Mouse (Mus musculus) embryonic facial prominence, embryonic 12.5 days (tissue): ENCODE results near the gene Iscu. TPM values are rescaled to one million over a fixed set of nuclear protein-coding genes. Genes with fewer than 3 reads are reported as not detected.
"Not testable (repeated sequence)": the region's sequence is repeated elsewhere in the genome, so short reads cannot be mapped to it uniquely, and the experiment has no call there.

Source experiments
- ATAC-seq: fragments of 200-750 bp; cut with Nextera tagmentation; 2 replicates; pipeline ENCODE4 v1.8.0; 2017; ENCODE audit not compliant: insufficient number of reproducible peaks, insufficient read depth, low FRiP score, low TSS enrichment
- H3K27ac ChIP-seq: fragments of 300-500 bp; sonication (generic); 2 replicates; pipeline ENCODE4 v1.5.1; 2016; ENCODE audit warnings: mild to moderate bottlenecking
- H3K27me3 ChIP-seq: fragments of 300-500 bp; sonication (generic); 2 replicates; pipeline ENCODE4 v1.6.1; 2016; ENCODE audit warnings: mild to moderate bottlenecking, moderate library complexity
- H3K36me3 ChIP-seq: fragments of 300-500 bp; sonication (generic); 2 replicates; pipeline ENCODE4 v1.6.1; 2016; ENCODE audit warnings: mild to moderate bottlenecking
- H3K4me1 ChIP-seq: fragments of 300-500 bp; sonication (generic); 2 replicates; pipeline ENCODE4 v1.6.1; 2016
- H3K4me2 ChIP-seq: fragments of 300-500 bp; sonication (generic); replicated peaks from 2 replicates; pipeline ENCODE4 v1.6.1; 2016; ENCODE audit warnings: mild to moderate bottlenecking, moderate library complexity
- H3K4me3 ChIP-seq: fragments of 300-500 bp; sonication (generic); 2 replicates; pipeline ENCODE4 v1.5.1; 2016; ENCODE audit warnings: mild to moderate bottlenecking
- H3K9ac ChIP-seq: fragments of 300-500 bp; sonication (generic); 2 replicates; pipeline ENCODE4 v1.6.1; 2016; ENCODE audit warnings: mild to moderate bottlenecking, moderate library complexity
- H3K9me3 ChIP-seq: fragments of 300-500 bp; sonication (generic); 2 replicates; pipeline ENCODE4 v1.6.1; 2016; ENCODE audit warnings: mild to moderate bottlenecking, moderate library complexity
- WGBS: fragments of 180-500 bp; shearing (Covaris S2); methylation state at CpG from one replicate; pipeline ENCODE4 v1.1.7; 2016; 5-methylcytosine and 5-hydroxymethylcytosine counted together
- polyA plus RNA-seq: library from polyadenylated mRNA; unstranded; fragments of >200 nt; fragmentation: Nextera tagmentation; extraction: Ambion mirVana; gene quantifications from 2 replicates; pipeline ENCODE4 v1.2.1, GENCODE M21; 2016

The Iscu gene
- polyA plus RNA-seq, 1 experiment from 2014 or later = 111 TPM

GRCm38 (mm10) chr5:113780082-113780752 lies 7.7 kb downstream of the Iscu start:
- Histone ChIP-seq H3K36me3 (peaks cover 24% of the 10 kb centered on the region), H3K4me1 (peaks cover 18% of the 10 kb centered on the region), H3K27me3 (no peaks in the 10 kb centered on the region), H3K4me2 (no peak overlapping the region), H3K4me3 (no peak overlapping the region), H3K27ac (no peak overlapping the region), H3K9ac (no peak overlapping the region), H3K9me3 (no peaks in the 10 kb centered on the region)
- ATAC-seq = peak; percentile 39
- WGBS = 96% methylated on average over 3 of the region's 3 CpGs

GRCm38 (mm10) chr5:113780763-113781162 lies 8.2 kb downstream of the Iscu start:
- Histone ChIP-seq H3K27me3 (no peaks in the 10 kb centered on the region), H3K4me3 (no peak overlapping the region), H3K9me3 (no peaks in the 10 kb centered on the region), H3K4me2 (no peak overlapping the region), H3K9ac (no peak overlapping the region), H3K36me3 (peaks cover 19% of the 10 kb centered on the region), H3K4me1 (peaks cover 18% of the 10 kb centered on the region), H3K27ac (no peak overlapping the region)
- 91% methylated on average over 5 of the region's 5 CpGs for WGBS
- no peak for ATAC-seq

- H3K4me1 ChIP-seq = peaks cover 18% of the 10 kb centered on the region
- H3K4me2 ChIP-seq = no peak overlapping the region
- H3K27me3 ChIP-seq = no peaks in the 10 kb centered on the region
- no peak overlapping the region for H3K4me3 ChIP-seq
- ATAC-seq = no peak
- H3K9ac ChIP-seq = no peak overlapping the region
- H3K36me3 ChIP-seq = peaks cover 14% of the 10 kb centered on the region
- peak overlapping the region; percentile 70 for H3K27ac ChIP-seq
- WGBS = 62% methylated on average over 7 of the region's 7 CpGs
- H3K9me3 ChIP-seq = no peaks in the 10 kb centered on the region
These were observed 8.7 kb downstream of the Iscu start for GRCm38 (mm10) chr5:113781254-113781653.

GRCm38 (mm10) chr5:113781875-113782274 lies 9.3 kb downstream of the Iscu start:
- Histone ChIP-seq H3K9me3 (no peaks in the 10 kb centered on the region), H3K9ac (no peak overlapping the region), H3K4me3 (no peak overlapping the region), H3K27ac (peak overlapping the region; percentile 70; the same call in 1 of the 2 replicates), H3K4me2 (no peak overlapping the region), H3K27me3 (no peaks in the 10 kb centered on the region), H3K36me3 (peaks cover 8% of the 10 kb centered on the region), H3K4me1 (peaks cover 18% of the 10 kb centered on the region)
- 87% methylated on average over 7 of the region's 7 CpGs for WGBS
- ATAC-seq = no peak

GRCm38 (mm10) chr5:113782624-113783023 lies 10.1 kb downstream of the Iscu start:
- no peak for ATAC-seq

GRCm38 (mm10) chr5:113783581-113784001 lies 11.0 kb downstream of the Iscu start:
- Histone ChIP-seq H3K27ac (peak overlapping the region; percentile 91), H3K27me3 (no peaks in the 10 kb centered on the region), H3K4me2 (peak overlapping the region; percentile 33), H3K36me3 (no peaks in the 10 kb centered on the region), H3K9me3 (no peaks in the 10 kb centered on the region), H3K9ac (no peak overlapping the region; the same call in 1 of the 2 replicates), H3K4me3 (0 out of 2 replicates have a peak overlapping the region, but pooled peaks have one; percentile 3), H3K4me1 (peaks cover 24% of the 10 kb centered on the region)
- ATAC-seq = peak; percentile 16
- 5% methylated on average over 12 of the region's 12 CpGs for WGBS

More at GRCm38 (mm10) chr5:113782624-113783023, 10.1 kb downstream of the Iscu start:
- Histone ChIP-seq H3K36me3 (peaks cover 2% of the 10 kb centered on the region; the same call in 1 of the 2 replicates), H3K9ac (no peak overlapping the region), H3K4me1 (peaks cover 18% of the 10 kb centered on the region), H3K27me3 (no peaks in the 10 kb centered on the region), H3K27ac (peak overlapping the region; percentile 91), H3K4me2 (no peak overlapping the region), H3K4me3 (no peak overlapping the region), H3K9me3 (no peaks in the 10 kb centered on the region)
- WGBS = 92% methylated on average over 7 of the region's 7 CpGs

GRCm38 (mm10) chr5:113784104-113784503 lies 11.6 kb downstream of the Iscu start:
- Histone ChIP-seq H3K4me2 (peak overlapping the region; percentile 33), H3K27ac (peak overlapping the region; percentile 91), H3K4me1 (peaks cover 29% of the 10 kb centered on the region)
- not testable (repeated sequence) for H3K9ac ChIP-seq, H3K9me3 ChIP-seq, H3K36me3 ChIP-seq, H3K27me3 ChIP-seq, H3K4me3 ChIP-seq, ATAC-seq
- WGBS = 35% methylated on average over 3 of the region's 3 CpGs

GRCm38 (mm10) chr5:113786985-113787384 lies 14.4 kb downstream of the Iscu start:
- no peaks in the 10 kb centered on the region for H3K27me3 ChIP-seq
- ATAC-seq = no peak
- H3K27ac ChIP-seq = no peak overlapping the region
- H3K4me2 ChIP-seq = no peak overlapping the region
- no peak overlapping the region for H3K4me3 ChIP-seq
- no peaks in the 10 kb centered on the region for H3K9me3 ChIP-seq
- no peaks in the 10 kb centered on the region for H3K36me3 ChIP-seq
- H3K4me1 ChIP-seq = peaks cover 34% of the 10 kb centered on the region
- H3K9ac ChIP-seq = no peak overlapping the region
- WGBS = 75% methylated on average over 5 of the region's 5 CpGs

- H3K9ac ChIP-seq = no peak overlapping the region
- no peaks in the 10 kb centered on the region for H3K9me3 ChIP-seq
- H3K4me1 ChIP-seq = peaks cover 30% of the 10 kb centered on the region
- peak overlapping the region; percentile 82 for H3K27ac ChIP-seq
- no peak overlapping the region for H3K4me2 ChIP-seq
- no peak for ATAC-seq
- no peak overlapping the region for H3K4me3 ChIP-seq
- H3K36me3 ChIP-seq = peaks cover 10% of the 10 kb centered on the region
- WGBS = 29% methylated on average over 6 of the region's 6 CpGs
- no peaks in the 10 kb centered on the region for H3K27me3 ChIP-seq
These were observed 16.1 kb downstream of the Iscu start for GRCm38 (mm10) chr5:113788645-113789044.

GRCm38 (mm10) chr5:113789075-113789788 lies 16.7 kb downstream of the Iscu start:
- Histone ChIP-seq H3K9ac (no peak overlapping the region), H3K36me3 (peaks cover 16% of the 10 kb centered on the region), H3K4me3 (no peak overlapping the region), H3K9me3 (no peaks in the 10 kb centered on the region), H3K4me1 (peaks cover 27% of the 10 kb centered on the region), H3K4me2 (no peak overlapping the region; the same call in 1 of the 2 replicates), H3K27ac (peak overlapping the region; percentile 82), H3K27me3 (no peaks in the 10 kb centered on the region)
- WGBS = 13% methylated on average over 7 of the region's 7 CpGs
- 0 out of 2 replicates have a peak, but pooled peaks have one; percentile 18 for ATAC-seq

- no peaks in the 10 kb centered on the region for H3K27me3 ChIP-seq
- no peak overlapping the region for H3K4me2 ChIP-seq
- no peak for ATAC-seq
- no peaks in the 10 kb centered on the region for H3K9me3 ChIP-seq
- WGBS = 72% methylated on average over 11 of the region's 11 CpGs
- peak overlapping the region; percentile 0 for H3K27ac ChIP-seq
- no peak overlapping the region for H3K9ac ChIP-seq
- peaks cover 33% of the 10 kb centered on the region for H3K4me1 ChIP-seq
- peaks cover 30% of the 10 kb centered on the region for H3K36me3 ChIP-seq
- no peak overlapping the region for H3K4me3 ChIP-seq
These were observed 18.1 kb downstream of the Iscu start for GRCm38 (mm10) chr5:113790453-113791196.
